Mouse (Mus musculus) adrenal gland, adult (tissue): ENCODE data around the gene Aspn.
A peak's percentile ranks its signal among the peaks of the same experiment; 100 is the strongest.

Experiments used
- DNase-seq, 2 experiments: peaks; one replicate each; pipeline ENCODE4 v3.0.0; 2022 to 2023; ENCODE audit warnings: low spot score in 1 of 2; ENCODE audit not compliant: inconsistent age in 2 of 2

The Aspn gene

GRCm38 (mm10) chr13:49544279-49544678 lies at the start of gene Aspn:
TSS of gene Aspn (plus strand) at chr13:49544443.
- no peak for DNase-seq

- no peak for DNase-seq
Measured at GRCm38 (mm10) chr13:49504510-49504909, 39.7 kb upstream of the Aspn start, which contains the start of gene Ecm2. TSS of gene Ecm2 (plus strand) at chr13:49504810.

GRCm38 (mm10) chr13:49505776-49506175 lies 38.5 kb upstream of the Aspn start:
- DNase-seq, result no peak

GRCm38 (mm10) chr13:49507176-49507575 lies 37.1 kb upstream of the Aspn start:
- DNase-seq, result no peak

GRCm38 (mm10) chr13:49518761-49519160 lies 25.5 kb upstream of the Aspn start:
- DNase-seq, result no peak

- no peak for DNase-seq
Measured at GRCm38 (mm10) chr13:49526235-49526634, 18.0 kb upstream of the Aspn start.

- DNase-seq, result no peak
Measured at GRCm38 (mm10) chr13:49530636-49531035, 13.6 kb upstream of the Aspn start.

- peak; percentile 46 to 76 for DNase-seq
Measured at GRCm38 (mm10) chr13:49536946-49537345, 7.3 kb upstream of the Aspn start.

- no peak for DNase-seq
Measured at GRCm38 (mm10) chr13:49538693-49539092, 5.5 kb upstream of the Aspn start.

- DNase-seq, result no peak
Measured at GRCm38 (mm10) chr13:49545646-49546045, 1.4 kb downstream of the Aspn start.

- DNase-seq, result no peak
Measured at GRCm38 (mm10) chr13:49546517-49546916, 2.3 kb downstream of the Aspn start.

GRCm38 (mm10) chr13:49547563-49548150 lies 3.4 kb downstream of the Aspn start:
- no peak for DNase-seq

- DNase-seq, result no peak
Measured at GRCm38 (mm10) chr13:49549616-49550015, 5.4 kb downstream of the Aspn start.

- no peak for DNase-seq
Measured at GRCm38 (mm10) chr13:49554519-49554918, 10.3 kb downstream of the Aspn start.

- peak in 1 of 2 experiments; percentile 41 for DNase-seq
Measured at GRCm38 (mm10) chr13:49556203-49556602, 12.0 kb downstream of the Aspn start.

GRCm38 (mm10) chr13:49556924-49557323 lies 12.7 kb downstream of the Aspn start:
- DNase-seq, result no peak

- peak; percentile 15 to 70 for DNase-seq
Measured at GRCm38 (mm10) chr13:49559185-49559584, 14.9 kb downstream of the Aspn start.

GRCm38 (mm10) chr13:49560886-49561285 lies 16.6 kb downstream of the Aspn start:
- no peak for DNase-seq

GRCm38 (mm10) chr13:49564347-49564746 lies 20.1 kb downstream of the Aspn start:
- no peak for DNase-seq

GRCm38 (mm10) chr13:49570371-49570770 lies 26.1 kb downstream of the Aspn start:
- DNase-seq, result no peak

- no peak for DNase-seq
Measured at GRCm38 (mm10) chr13:49571418-49571817, 27.2 kb downstream of the Aspn start.

- DNase-seq, result no peak
Measured at GRCm38 (mm10) chr13:49581541-49582530, 37.6 kb downstream of the Aspn start, which contains the start of gene Omd. TSS of gene Omd (plus strand) at chr13:49582462.
